Mouse (Mus musculus): ENCODE measurements around the gene 4930564D02Rik. TPM values are rescaled to one million over a fixed set of nuclear protein-coding genes. Genes with fewer than 3 reads are reported as not detected.

4930564D02Rik gene
- polyA plus RNA-seq (2012; rRNA removed): not detected in 2 replicates

DNA sequence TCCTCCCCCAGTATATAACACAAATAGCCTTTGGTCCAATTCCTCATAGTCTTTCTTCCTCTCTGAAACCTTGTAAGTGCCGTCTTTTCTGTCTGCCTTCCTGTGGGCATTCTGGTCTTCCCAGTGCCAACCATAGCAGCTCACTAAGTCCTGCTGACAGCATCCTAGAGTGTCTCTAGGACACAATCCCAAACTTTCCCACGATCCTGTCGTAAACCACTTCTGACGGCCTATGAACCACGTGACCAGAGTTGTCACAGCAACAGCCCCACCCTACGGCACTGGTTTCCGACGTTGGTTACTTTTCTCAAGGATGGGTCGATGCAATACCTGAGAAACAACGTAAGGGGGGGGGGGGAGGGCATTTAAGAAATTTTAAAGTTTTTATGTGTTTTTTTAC is at the start of gene 4930564D02Rik:
TSS of gene 4930564D02Rik (plus strand) at position 301 of the 400 bp plus-strand sequence.
- 76% methylated on average over 10 of the region's 10 CpGs for WGBS

DNA sequence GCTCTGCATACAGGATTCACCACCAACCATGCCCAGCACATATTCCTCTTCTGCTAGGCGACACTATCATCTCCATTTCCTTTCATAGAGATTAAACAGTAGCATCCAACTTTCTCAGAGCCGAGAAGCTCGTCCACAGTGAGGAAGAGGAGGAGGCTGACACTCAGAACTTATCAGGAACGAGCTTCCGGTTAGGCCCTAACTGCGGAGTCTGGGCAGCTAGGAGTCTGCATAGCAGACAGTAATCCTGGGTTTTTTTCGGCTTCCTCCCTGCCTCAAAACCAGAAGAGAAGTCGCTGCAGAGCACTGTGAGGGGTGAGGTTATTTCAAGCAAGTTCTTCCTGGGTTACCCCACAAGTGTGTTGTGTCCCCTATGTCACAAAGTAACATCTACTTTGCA is 49.3 kb upstream of the 4930564D02Rik start:
- DNase-seq: no peak
- Histone ChIP-seq H3K4me1 (ENCODE audit: control insufficient read depth, insufficient read depth, low read length) (peaks cover 67% of the 10 kb centered on the region), H3K4me3 (replicated peaks; ENCODE audit: extremely low read depth, low read depth, low read length) (no peak overlapping the region)
- TF ChIP-seq CTCF (IDR thresholded peaks at IDR 0.05; ENCODE audit: insufficient read depth, low read length): no peak
- no peak for TF ChIP-seq POLR2A (IDR thresholded peaks at IDR 0.05; ENCODE audit: borderline replicate concordance, extremely low read depth, low read depth, low read length)
- 40% methylated on average over 8 of the region's 8 CpGs for WGBS

More for the DNA sequence above, at the start of gene 4930564D02Rik:
- Histone ChIP-seq H3K4me1 (ENCODE audit: control insufficient read depth, insufficient read depth, low read length) (no peaks in the 10 kb centered on the region), H3K4me3 (replicated peaks; ENCODE audit: extremely low read depth, low read depth, low read length) (no peak within 1 kb of the TSS)
- no peak for DNase-seq
- TF ChIP-seq CTCF (IDR thresholded peaks at IDR 0.05; ENCODE audit: insufficient read depth, low read length) (no peak), POLR2A (IDR thresholded peaks at IDR 0.05; ENCODE audit: borderline replicate concordance, extremely low read depth, low read depth, low read length) (no peak)

DNA sequence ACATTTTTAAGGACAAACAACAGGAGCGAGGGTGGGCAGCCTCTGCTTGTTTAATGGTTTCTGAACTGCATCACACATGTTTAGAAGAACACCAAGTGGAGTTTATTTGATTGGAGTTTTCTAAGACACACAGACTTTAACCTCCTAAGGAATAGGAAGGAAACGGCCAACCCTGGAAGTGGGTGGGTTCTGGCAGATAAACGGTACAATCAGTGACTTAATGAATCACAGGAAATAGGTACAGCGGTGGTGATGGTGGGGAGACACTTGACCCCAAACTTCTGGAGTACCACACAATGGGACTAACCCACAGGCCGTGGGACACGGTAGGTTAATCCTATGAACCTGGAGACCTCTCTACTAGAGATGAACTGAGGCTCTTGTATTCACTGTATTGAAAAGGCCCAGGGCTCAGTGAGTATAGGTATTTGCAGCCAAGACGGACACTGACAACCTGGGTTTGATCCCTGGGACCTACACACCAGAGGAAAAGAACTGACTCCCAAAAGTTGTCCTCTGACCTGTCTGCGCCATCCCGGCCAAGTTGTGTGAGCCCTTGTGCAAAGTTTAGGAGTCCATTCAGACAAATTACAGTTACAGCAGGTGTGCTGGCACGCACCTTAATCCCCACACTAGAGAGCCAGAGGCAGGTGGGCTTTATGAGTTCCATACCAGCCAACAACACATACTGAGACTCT is 48.4 kb upstream of the 4930564D02Rik start:
- H3K4me1 ChIP-seq (ENCODE audit: control insufficient read depth, insufficient read depth, low read length): peaks cover 70% of the 10 kb centered on the region
- TF ChIP-seq CTCF (IDR thresholded peaks at IDR 0.05; ENCODE audit: insufficient read depth, low read length): no peak
- TF ChIP-seq POLR2A (IDR thresholded peaks at IDR 0.05; ENCODE audit: borderline replicate concordance, extremely low read depth, low read depth, low read length): no peak
- no peak overlapping the region for H3K4me3 ChIP-seq (replicated peaks; ENCODE audit: extremely low read depth, low read depth, low read length)
- WGBS: 44% methylated on average over 10 of the region's 10 CpGs
- no peak for DNase-seq

DNA sequence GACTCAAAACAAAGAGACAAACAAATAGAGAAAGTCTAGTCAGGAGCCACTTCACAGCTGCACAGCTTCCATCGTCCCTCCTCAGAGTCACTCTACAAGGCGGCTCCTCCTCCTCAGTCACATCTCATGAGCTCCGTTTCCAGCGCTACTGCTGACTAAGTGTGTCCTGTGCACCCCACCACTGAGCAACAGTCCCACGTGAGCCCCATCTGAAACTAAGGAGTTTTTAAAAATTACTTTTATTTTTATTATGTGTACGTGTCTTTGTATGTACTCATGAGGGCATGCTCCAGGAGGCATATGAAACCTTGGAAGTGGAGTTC is 47.9 kb upstream of the 4930564D02Rik start:
- WGBS: 46% methylated on average over 6 of the region's 6 CpGs
- H3K4me1 ChIP-seq (ENCODE audit: control insufficient read depth, insufficient read depth, low read length): peaks cover 75% of the 10 kb centered on the region

DNA sequence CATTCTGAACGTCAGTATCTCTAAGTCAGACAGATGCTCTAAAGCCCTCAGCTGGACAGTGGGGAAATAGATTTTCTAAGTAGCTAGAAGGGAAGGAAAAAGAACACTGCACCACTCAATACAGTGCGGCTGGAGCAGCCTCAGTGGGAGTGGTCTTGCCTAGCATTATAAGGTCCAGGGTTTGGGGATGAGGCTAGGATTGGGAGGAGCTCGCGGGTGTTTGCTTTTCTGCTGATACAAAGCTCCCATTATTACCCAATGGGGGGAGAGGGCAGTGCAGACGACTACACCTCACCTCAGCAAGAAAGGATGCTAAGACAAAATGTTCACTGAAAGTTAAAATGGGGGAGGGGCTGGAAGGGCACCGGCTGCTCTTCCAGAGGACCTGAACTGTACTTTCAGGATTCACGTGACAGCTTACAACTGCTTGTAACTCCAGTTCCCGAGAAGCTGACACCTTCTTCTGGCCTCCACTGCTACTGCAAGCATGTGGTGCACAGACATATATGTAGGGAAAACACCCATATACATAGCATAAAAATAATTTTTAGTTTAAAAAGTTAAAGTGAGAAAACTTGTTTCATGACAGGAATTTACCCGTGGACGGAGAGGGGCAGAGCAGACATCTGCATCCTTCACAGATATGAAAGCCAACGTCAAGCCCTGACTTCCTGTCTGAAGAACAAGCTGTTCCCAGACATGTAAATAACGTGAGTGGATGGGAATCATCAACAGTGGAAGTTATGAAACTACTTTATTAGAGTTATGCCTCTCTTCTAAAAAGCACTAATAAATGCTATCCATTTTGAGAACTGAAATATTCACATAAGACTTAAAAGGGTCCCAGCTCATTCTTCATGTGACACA is 46.6 kb upstream of the 4930564D02Rik start:
- TF ChIP-seq CTCF (IDR thresholded peaks at IDR 0.05; ENCODE audit: insufficient read depth, low read length) (no peak), POLR2A (IDR thresholded peaks at IDR 0.05; ENCODE audit: borderline replicate concordance, extremely low read depth, low read depth, low read length) (0 out of 2 replicates have a peak, but pooled peaks have one; percentile 35)
- DNase-seq: no peak
- H3K4me3 ChIP-seq (replicated peaks; ENCODE audit: extremely low read depth, low read depth, low read length): no peak overlapping the region
- H3K4me1 ChIP-seq (ENCODE audit: control insufficient read depth, insufficient read depth, low read length): peaks cover 68% of the 10 kb centered on the region
- 11% methylated on average over 12 of the region's 12 CpGs for WGBS

More for the DNA sequence above, 47.9 kb upstream of the 4930564D02Rik start:
- DNase-seq: no peak
- TF ChIP-seq CTCF (IDR thresholded peaks at IDR 0.05; ENCODE audit: insufficient read depth, low read length) (no peak), POLR2A (IDR thresholded peaks at IDR 0.05; ENCODE audit: borderline replicate concordance, extremely low read depth, low read depth, low read length) (no peak)
- H3K4me3 ChIP-seq (replicated peaks; ENCODE audit: extremely low read depth, low read depth, low read length): no peak overlapping the region

DNA sequence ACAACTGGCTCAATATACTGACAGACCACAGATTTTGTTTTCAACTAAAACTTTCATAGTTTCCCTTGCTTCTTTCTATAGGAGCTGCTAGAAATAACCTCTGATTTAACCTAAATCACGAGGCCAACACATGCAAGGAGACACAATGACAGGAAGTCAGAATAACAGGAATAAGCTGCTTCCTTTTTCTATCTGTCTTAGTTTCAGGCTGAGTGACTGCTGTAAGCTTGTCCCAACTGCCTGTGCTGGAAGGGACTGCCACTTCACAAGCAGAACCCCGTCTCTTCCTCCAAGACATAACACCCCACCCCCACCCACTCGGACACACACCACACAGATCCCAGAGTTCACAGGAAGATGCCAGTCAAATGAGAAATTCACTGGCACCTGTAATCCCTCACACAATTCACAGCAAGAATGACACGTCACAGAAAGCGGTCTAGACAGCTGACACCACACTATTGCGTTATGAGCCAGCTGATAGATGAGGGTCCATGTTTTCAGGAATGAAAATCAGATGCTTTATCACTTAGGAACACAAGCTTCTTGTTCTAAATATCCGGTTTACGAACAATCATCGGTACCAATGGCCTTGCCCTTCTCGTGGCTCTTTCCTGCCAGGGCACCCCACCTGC is 43.2 kb upstream of the 4930564D02Rik start:
- no peak for DNase-seq
- TF ChIP-seq CTCF (IDR thresholded peaks at IDR 0.05; ENCODE audit: insufficient read depth, low read length): no peak
- no peak for TF ChIP-seq POLR2A (IDR thresholded peaks at IDR 0.05; ENCODE audit: borderline replicate concordance, extremely low read depth, low read depth, low read length)
- H3K4me1 ChIP-seq (ENCODE audit: control insufficient read depth, insufficient read depth, low read length): peaks cover 42% of the 10 kb centered on the region
- WGBS: 29% methylated on average over 10 of the region's 10 CpGs
- H3K4me3 ChIP-seq (replicated peaks; ENCODE audit: extremely low read depth, low read depth, low read length): no peak overlapping the region

DNA sequence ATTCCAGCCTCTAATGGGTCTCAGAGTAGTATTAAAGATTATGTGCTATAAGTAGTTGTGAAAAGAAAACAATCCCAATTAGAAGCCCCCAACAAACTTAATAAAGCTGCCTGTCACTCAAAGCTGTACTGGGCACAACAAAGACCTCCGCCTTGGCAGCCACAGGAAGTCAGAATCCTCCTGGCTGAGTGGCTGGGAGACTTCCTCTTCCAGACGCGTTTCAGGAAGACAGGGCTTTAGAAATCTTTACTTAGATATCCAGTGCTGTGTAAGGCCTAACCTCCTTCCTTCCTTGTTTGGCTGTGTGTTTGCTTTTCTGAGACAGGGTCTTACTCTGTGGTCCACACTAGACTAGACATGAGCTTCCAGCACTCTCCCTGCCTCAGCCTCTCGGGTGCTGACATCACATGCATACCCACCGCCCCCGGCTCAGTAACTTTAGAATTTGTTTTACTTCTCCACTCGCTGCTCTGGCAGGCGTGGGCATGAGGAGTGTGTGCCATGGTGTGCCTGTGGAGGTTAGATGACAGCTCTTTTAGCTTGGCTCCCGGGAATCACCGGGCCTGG is 30.3 kb upstream of the 4930564D02Rik start:
- TF ChIP-seq CTCF (IDR thresholded peaks at IDR 0.05; ENCODE audit: insufficient read depth, low read length) (no peak), POLR2A (IDR thresholded peaks at IDR 0.05; ENCODE audit: borderline replicate concordance, extremely low read depth, low read depth, low read length) (no peak)
- peaks cover 37% of the 10 kb centered on the region for H3K4me1 ChIP-seq (ENCODE audit: control insufficient read depth, insufficient read depth, low read length)
- no peak for DNase-seq
- WGBS: 43% methylated on average over 10 of the region's 10 CpGs
- no peak overlapping the region for H3K4me3 ChIP-seq (replicated peaks; ENCODE audit: extremely low read depth, low read depth, low read length)

DNA sequence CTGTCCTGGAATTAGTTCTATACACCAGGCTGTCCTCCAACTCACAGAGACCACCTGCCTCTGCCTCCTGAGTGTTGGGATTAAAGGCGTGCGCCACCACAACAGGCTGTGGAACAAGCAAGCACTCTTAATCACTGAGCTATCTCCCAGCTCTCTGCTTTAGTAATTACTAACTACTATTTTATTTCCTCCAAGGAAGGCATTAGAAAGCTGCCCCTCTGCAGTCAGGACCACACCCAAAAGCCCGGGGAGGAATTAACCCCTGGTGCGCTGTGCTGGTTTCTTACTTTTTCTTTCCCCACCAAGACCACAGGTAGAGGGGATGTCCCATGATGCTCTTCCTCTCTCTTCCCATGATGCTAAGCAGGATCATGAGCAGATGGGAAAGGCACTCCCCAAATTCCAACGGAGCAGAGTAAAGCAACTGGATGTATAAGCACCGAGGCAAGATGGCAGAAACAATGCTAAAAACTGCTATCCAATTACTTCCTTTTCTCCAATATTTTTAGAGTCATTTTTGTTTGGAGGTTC is 29.3 kb upstream of the 4930564D02Rik start:
- no peak for DNase-seq
- no peak overlapping the region for H3K4me3 ChIP-seq (replicated peaks; ENCODE audit: extremely low read depth, low read depth, low read length)
- TF ChIP-seq POLR2A (IDR thresholded peaks at IDR 0.05; ENCODE audit: borderline replicate concordance, extremely low read depth, low read depth, low read length): no peak
- TF ChIP-seq CTCF (IDR thresholded peaks at IDR 0.05; ENCODE audit: insufficient read depth, low read length): no peak
- peaks cover 37% of the 10 kb centered on the region for H3K4me1 ChIP-seq (ENCODE audit: control insufficient read depth, insufficient read depth, low read length)
- WGBS: 56% methylated on average over 6 of the region's 6 CpGs

DNA sequence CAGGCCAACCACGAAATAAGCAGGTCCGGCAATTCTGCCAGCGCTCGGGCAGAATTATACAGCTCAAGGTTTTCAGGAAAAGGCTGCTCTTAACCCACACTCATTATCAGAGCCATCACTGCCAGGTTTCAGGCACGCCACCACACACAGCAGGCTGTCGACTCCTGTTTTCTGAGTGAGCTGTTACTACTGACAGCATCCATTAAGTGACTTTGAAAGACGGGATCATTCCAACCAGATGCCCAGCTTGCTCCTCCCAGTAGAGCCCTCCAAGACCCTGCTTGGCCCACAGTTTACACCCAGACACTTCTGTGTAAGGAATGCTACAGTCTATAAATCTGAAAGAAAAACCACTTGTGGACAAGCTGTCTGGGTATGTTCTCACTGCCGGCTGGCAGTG is 26.6 kb upstream of the 4930564D02Rik start:
- WGBS: 31% methylated on average over 8 of the region's 8 CpGs
- no peak for DNase-seq
- no peak overlapping the region for H3K4me3 ChIP-seq (replicated peaks; ENCODE audit: extremely low read depth, low read depth, low read length)
- TF ChIP-seq CTCF (IDR thresholded peaks at IDR 0.05; ENCODE audit: insufficient read depth, low read length) (no peak), POLR2A (IDR thresholded peaks at IDR 0.05; ENCODE audit: borderline replicate concordance, extremely low read depth, low read depth, low read length) (no peak)
- peaks cover 45% of the 10 kb centered on the region for H3K4me1 ChIP-seq (ENCODE audit: control insufficient read depth, insufficient read depth, low read length)
